Mouse (Mus musculus) forebrain, embryonic 15.5 days (tissue): ENCODE measurements around the gene Rsl24d1. TPM values are rescaled to one million over a fixed set of nuclear protein-coding genes. Genes with fewer than 3 reads are reported as not detected.
A peak's percentile ranks its signal among the peaks of the same experiment; 100 is the strongest.

ENCODE experiments used
- ATAC-seq: fragments of 200-750 bp; cut with Nextera tagmentation; replicated peaks from 2 replicates; pipeline ENCODE4 v1.8.0; 2017; ENCODE audit warnings: mild to moderate bottlenecking, moderate TSS enrichment, moderate library complexity
- H3K27ac ChIP-seq: fragments of 300-500 bp; sonication (generic); replicated peaks from 2 replicates; pipeline ENCODE4 v1.5.1; 2015; ENCODE audit warnings: mild to moderate bottlenecking, inconsistent platforms
- H3K27me3 ChIP-seq: fragments of 300-500 bp; sonication (generic); 2 replicates; pipeline ENCODE4 v1.6.1; 2015; ENCODE audit warnings: inconsistent platforms
- H3K36me3 ChIP-seq: fragments of 300-500 bp; sonication (generic); 2 replicates; pipeline ENCODE4 v1.6.1; 2015; ENCODE audit warnings: mild to moderate bottlenecking, inconsistent platforms
- H3K4me1 ChIP-seq: fragments of 300-500 bp; sonication (generic); 2 replicates; pipeline ENCODE4 v1.6.1; 2015; ENCODE audit warnings: inconsistent platforms
- H3K4me2 ChIP-seq: fragments of 300-500 bp; sonication (generic); replicated peaks from 2 replicates; pipeline ENCODE4 v1.6.1; 2015; ENCODE audit warnings: mild to moderate bottlenecking, inconsistent platforms
- H3K4me3 ChIP-seq: fragments of 300-500 bp; sonication (generic); 2 replicates; pipeline ENCODE4 v1.5.1; 2015; ENCODE audit warnings: mild to moderate bottlenecking, inconsistent platforms
- H3K9ac ChIP-seq: fragments of 300-500 bp; sonication (generic); replicated peaks from 2 replicates; pipeline ENCODE4 v1.6.1; 2015; ENCODE audit warnings: mild to moderate bottlenecking, inconsistent platforms
- H3K9me3 ChIP-seq: fragments of 300-500 bp; sonication (generic); 2 replicates; pipeline ENCODE4 v1.6.1; 2016; ENCODE audit warnings: inconsistent platforms
- WGBS: fragments of 180-500 bp; shearing (Covaris S2); methylation state at CpG from one replicate; pipeline ENCODE4 v1.1.7; 2015; ENCODE audit warnings: mixed read lengths; 5-methylcytosine and 5-hydroxymethylcytosine counted together
- polyA plus RNA-seq: library from polyadenylated mRNA; unstranded; fragments of >200 nt; fragmentation: Nextera tagmentation; extraction: Ambion mirVana; gene quantifications from 2 replicates; pipeline ENCODE4 v1.2.1, GENCODE M21; 2015

The Rsl24d1 gene
- polyA plus RNA-seq, 1 experiment from 2014 or later = 125 TPM

DNA sequence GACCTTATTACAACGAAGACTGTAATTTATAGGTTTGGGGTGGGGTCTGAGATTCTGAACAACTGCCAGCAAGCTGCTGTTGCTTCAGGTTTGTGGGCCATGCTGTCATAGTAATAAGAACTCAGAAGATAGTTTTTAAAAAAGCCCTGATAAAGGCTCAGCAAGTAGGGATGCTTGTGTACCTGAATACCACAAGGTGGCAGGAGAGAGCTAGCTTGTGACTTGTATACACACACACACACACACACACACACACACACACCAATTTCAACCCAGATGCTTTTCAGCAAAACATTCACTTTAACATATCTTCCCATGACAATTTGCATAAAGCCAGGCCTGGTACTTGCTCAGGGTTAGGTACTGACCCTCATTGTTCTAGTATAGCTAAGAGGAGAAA lies 46.0 kb downstream of the Rsl24d1 start:
- Histone ChIP-seq H3K4me1 (no peaks in the 10 kb centered on the region; the same call in 1 of the 2 replicates), H3K36me3 (no peaks in the 10 kb centered on the region), H3K9me3 (no peaks in the 10 kb centered on the region), H3K27ac (no peak overlapping the region), H3K9ac (no peak overlapping the region), H3K27me3 (0 out of 2 replicates have a peak, but pooled peaks cover 3% of the 10 kb centered on the region), H3K4me2 (no peak overlapping the region), H3K4me3 (no peak overlapping the region)
- 46% methylated on average over 1 of the region's 1 CpGs for WGBS
- ATAC-seq = no peak

DNA sequence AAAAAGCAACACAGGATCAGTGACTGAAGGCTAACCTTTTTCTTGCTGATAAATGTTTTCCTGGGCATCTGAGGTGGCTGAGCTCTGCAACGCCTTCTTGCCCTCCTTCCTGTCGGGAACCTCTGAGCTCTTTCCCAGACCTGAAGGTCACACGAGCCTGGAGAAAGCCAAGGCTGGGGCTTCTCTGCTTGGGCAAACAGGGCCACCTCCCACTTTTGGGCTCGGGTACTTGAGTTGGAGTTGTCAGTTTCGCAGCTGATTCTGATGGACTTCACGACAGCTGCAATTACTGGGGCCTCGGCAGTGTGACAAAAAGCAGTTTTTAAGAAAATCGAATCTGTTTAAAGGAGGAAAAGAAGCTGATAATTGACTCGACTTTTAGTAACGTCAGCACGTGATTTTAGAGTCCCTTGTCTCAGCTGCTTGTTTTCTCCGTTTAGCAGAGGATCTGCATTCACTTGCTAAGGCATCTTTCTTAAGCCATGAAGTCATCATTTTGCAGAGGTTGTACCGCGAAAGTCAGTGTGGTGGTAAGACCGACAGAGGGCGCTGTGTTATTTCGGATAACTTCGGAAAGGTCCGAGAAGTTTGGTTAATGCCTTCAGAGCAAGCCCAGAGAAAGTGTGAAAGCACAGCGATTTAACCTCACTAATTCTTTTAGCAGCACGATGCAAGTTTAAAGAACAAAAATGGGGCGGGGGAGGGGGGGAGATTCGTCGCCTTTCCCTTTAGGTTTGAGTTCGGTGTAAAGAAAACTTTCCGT lies 49.5 kb downstream of the Rsl24d1 start:
- H3K9me3 ChIP-seq = no peaks in the 10 kb centered on the region
- 20% methylated on average over 26 of the region's 26 CpGs for WGBS
- peak overlapping the region; percentile 32 for H3K4me2 ChIP-seq
- H3K9ac ChIP-seq = no peak overlapping the region
- no peak overlapping the region for H3K27ac ChIP-seq
- peak; percentile 78 for ATAC-seq
- H3K36me3 ChIP-seq = no peaks in the 10 kb centered on the region
- H3K4me3 ChIP-seq = no peak overlapping the region
- 0 out of 2 replicates have a peak, but pooled peaks cover 3% of the 10 kb centered on the region for H3K27me3 ChIP-seq
- H3K4me1 ChIP-seq = no peaks in the 10 kb centered on the region; the same call in 1 of the 2 replicates

DNA sequence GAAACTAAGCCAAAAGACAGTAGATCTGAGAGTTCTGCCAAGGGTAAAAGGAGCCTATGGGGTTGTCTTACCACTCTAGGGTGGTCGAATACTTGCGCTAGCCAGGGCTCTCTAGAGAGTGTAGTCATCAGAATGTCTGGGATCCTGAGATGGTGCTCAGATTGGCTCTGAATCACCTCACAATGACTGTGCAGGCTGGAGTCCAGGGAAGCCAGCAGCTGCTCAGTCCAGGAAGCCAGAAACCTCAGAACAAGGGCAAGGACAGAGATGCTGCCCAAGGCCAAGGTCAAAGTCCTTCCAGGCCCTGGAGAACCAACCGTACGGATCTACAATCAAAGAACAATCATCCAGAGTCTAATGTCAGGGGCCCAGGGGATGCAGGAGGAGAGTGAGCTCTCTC lies 52.4 kb downstream of the Rsl24d1 start:
- 95% methylated on average over 4 of the region's 4 CpGs for WGBS
- Histone ChIP-seq H3K36me3 (no peaks in the 10 kb centered on the region), H3K27me3 (0 out of 2 replicates have a peak, but pooled peaks cover 3% of the 10 kb centered on the region), H3K9me3 (no peaks in the 10 kb centered on the region), H3K4me1 (no peaks in the 10 kb centered on the region; the same call in 1 of the 2 replicates), H3K4me3 (no peak overlapping the region), H3K9ac (no peak overlapping the region), H3K27ac (no peak overlapping the region), H3K4me2 (no peak overlapping the region)
- no peak for ATAC-seq

Other genes starting within 250 kb of the Rsl24d1 start
- 14.8 and 15.4 TPM in 2 replicates for gene Pygo1, start 187.8 kb upstream of the Rsl24d1 start, polyA plus RNA-seq
- 2.3 and 2.4 TPM in 2 replicates for gene Dyx1c1, start 154.6 kb upstream of the Rsl24d1 start, polyA plus RNA-seq
- gene Gm44503, start 154.6 kb upstream of the Rsl24d1 start, polyA plus RNA-seq = not detected in 2 replicates
- 21.5 and 23.8 TPM in 2 replicates for gene Ccpg1os, start 128.0 kb upstream of the Rsl24d1 start, polyA plus RNA-seq
- 46.5 and 47.5 TPM in 2 replicates for gene Ccpg1, start 128.0 kb upstream of the Rsl24d1 start, polyA plus RNA-seq
- gene Pigb, start 73.0 kb upstream of the Rsl24d1 start, polyA plus RNA-seq = 11.7 and 12.7 TPM in 2 replicates
- gene Rab27a, start 68.6 kb upstream of the Rsl24d1 start, polyA plus RNA-seq = 1.0 and 1.2 TPM in 2 replicates
- not detected in 2 replicates for gene Khdc3, start 11.6 kb upstream of the Rsl24d1 start, polyA plus RNA-seq
- not detected in 2 replicates for gene Gm20509, start 11.0 kb upstream of the Rsl24d1 start, polyA plus RNA-seq